Mouse (Mus musculus): Measurements from ENCODE around the gene Csnka2ip.

DNA sequence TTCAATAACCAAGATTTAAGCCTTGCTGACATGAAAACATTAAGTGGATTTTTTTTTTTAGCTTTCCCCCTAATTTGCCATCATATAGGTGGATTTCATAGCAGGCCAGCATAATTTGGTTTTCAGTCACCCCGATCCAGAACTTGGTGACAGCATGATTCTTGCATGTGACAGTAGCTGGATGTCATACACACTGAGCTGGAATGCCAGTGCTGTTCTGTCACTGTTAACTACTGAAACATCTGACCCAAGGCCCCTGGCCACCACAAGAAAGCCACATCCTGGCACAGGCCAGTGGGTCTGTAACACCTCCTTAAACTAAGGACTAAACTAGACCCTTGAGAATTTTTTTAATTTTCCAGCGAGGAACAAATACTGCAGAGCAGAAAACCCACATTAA is 15.4 kb downstream of the Csnka2ip start:
- TF ChIP-seq USF1 (IDR thresholded peaks at IDR 0.05; ENCODE audit: low read depth) (no peak), CTCF (IDR thresholded peaks at IDR 0.05; ENCODE audit: control insufficient read depth, insufficient read depth, insufficient read length) (no peak)
